Mouse (Mus musculus) megakaryocyte, embryonic 14.5 days (primary cell): ENCODE data around the gene Mllt6.

Source experiments
- FLI1 ChIP-seq: IDR thresholded peaks from 2 replicates; pipeline ENCODE4 v1.6.1; 2012; ENCODE audit warnings: low read length, inconsistent platforms, mixed read lengths
- GATA1 ChIP-seq: IDR thresholded peaks from 3 replicates; pipeline ENCODE4 v1.6.1; 2012; ENCODE audit warnings: mixed read lengths, low read length, inconsistent platforms, borderline replicate concordance

DNA sequence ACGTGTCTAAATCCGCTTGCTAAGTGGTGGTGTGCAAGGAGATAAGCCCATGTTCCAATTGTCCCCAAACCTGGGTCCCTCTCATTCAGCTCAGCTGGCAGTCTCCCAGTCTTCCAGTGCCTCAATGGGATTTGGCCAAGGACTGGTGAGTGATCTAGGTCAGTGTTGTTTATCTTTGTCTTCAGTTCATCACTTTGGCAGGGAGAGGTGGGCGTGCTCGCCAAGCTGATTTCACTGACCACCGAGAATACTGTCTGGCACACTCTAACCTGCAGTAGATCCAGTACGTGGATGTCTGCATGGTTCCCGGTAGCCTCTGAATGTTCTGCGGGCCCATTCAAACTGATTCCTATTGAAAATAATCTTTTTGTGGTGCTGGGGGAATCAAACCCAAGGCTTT is 50.7 kb downstream of the Mllt6 start:
- TF ChIP-seq GATA1 (no peak), FLI1 (no peak)
